Mouse (Mus musculus): ENCODE results near the gene Samd7. TPM values are rescaled to one million over a fixed set of nuclear protein-coding genes. Genes with fewer than 3 reads are reported as not detected.

The Samd7 gene
- polyA plus RNA-seq, 1 experiment from 2014 or later = not detected

DNA sequence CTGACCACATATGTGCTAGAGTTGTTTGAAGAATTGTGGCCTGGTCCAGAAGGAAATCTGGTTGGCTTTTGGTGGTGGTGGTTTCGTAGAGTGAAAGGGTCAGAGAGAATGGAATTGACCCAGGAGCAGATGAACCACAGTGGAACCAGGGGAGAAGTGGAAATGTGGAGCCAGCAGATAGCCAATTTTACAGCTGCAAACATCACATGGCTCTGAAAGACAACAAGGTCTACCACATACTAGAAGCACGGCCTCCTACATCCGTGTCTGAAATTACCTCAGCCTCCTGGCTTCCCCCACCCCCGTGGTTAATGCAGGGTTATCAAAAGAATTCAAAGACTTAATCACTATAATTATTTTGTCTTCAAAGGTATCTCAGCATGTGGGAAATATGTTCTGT is 18.8 kb downstream of the Samd7 start:
- H3K4me3 ChIP-seq = no peak overlapping the region
- H3K4me2 ChIP-seq = peak overlapping the region; percentile 39; the same call in 1 of the 2 replicates
- peaks cover 18% of the 10 kb centered on the region for H3K4me1 ChIP-seq
- no peaks in the 10 kb centered on the region for H3K36me3 ChIP-seq
- no peaks in the 10 kb centered on the region for H3K27me3 ChIP-seq (replicated peaks)
- H3K27ac ChIP-seq (replicated peaks) = peak overlapping the region; percentile 73; the same call in 1 of the 2 replicates
- no peak for ATAC-seq (ENCODE audit: extremely low read depth, insufficient number of reproducible peaks, low FRiP score, low TSS enrichment)
- WGBS = 69% methylated on average over 4 of the region's 4 CpGs
- no peak overlapping the region for H3K9ac ChIP-seq
- H3K9me3 ChIP-seq = no peaks in the 10 kb centered on the region

DNA sequence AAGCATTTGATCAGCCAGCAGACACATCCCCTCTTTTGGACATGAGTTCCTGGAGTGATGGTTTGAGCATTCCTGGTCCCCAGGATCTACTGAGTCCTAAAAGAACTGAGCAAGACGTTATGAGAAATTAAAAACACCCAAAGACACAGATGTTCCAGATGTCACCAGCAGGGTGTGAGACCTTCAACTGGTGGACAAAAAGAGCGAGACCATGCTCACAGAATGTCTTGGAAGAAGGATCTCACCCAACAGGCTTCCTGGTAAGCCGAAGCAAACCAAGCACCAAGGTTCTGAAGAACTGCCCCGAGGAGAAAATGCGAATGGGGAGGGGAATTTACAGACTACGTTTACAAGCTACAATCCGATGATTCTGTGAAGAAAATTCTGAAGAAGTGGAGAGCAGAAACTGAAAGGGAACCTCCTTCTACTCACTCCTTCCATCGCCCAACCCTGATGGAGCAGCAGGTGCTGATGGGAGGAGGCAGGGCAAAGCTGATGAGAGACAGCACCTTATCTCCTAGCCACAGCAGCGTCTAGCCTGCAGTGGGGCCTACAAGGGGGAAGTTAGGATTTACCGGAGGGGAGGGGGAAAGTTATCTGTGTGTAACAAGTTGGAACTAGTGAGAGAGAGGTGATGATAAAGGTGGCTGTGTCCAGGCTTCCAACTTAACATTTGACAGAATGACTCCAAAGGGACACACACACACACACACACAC is 19.4 kb downstream of the Samd7 start:
- Histone ChIP-seq H3K4me2 (peak overlapping the region; percentile 39), H3K9me3 (no peaks in the 10 kb centered on the region), H3K27me3 (replicated peaks) (no peaks in the 10 kb centered on the region), H3K36me3 (no peaks in the 10 kb centered on the region), H3K9ac (no peak overlapping the region), H3K4me3 (0 out of 2 replicates have a peak overlapping the region, but pooled peaks have one; percentile 0), H3K27ac (replicated peaks) (peak overlapping the region; percentile 73), H3K4me1 (peaks cover 18% of the 10 kb centered on the region)
- peak; percentile 89 for ATAC-seq (ENCODE audit: extremely low read depth, insufficient number of reproducible peaks, low FRiP score, low TSS enrichment)
- 42% methylated on average over 10 of the region's 10 CpGs for WGBS

DNA sequence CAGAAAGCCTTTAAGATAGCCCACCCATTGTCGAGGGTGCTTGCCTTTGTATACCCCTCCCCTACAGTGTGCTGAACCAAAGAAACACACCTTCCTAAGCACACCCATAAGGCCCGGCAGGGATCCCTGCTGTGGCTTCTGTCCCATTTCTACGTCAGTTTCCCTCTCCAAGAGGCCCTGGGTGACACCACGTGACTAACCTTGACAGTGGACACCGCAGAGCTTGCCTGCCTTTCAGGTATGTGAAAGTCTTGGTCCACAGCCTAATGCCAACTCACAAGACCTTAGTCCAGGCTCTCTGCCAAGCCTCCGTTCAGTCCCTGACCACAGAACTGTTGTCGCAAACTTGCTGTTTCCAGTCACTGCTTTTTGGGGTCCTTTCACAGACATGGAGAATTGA is 20.1 kb downstream of the Samd7 start:
- Histone ChIP-seq H3K9ac (no peak overlapping the region), H3K36me3 (no peaks in the 10 kb centered on the region), H3K9me3 (no peaks in the 10 kb centered on the region), H3K4me1 (peaks cover 18% of the 10 kb centered on the region), H3K4me3 (no peak overlapping the region), H3K27me3 (replicated peaks) (no peaks in the 10 kb centered on the region), H3K27ac (replicated peaks) (peak overlapping the region; percentile 73), H3K4me2 (peak overlapping the region; percentile 39)
- WGBS = 27% methylated on average over 7 of the region's 7 CpGs
- ATAC-seq (ENCODE audit: extremely low read depth, insufficient number of reproducible peaks, low FRiP score, low TSS enrichment) = peak; percentile 77

DNA sequence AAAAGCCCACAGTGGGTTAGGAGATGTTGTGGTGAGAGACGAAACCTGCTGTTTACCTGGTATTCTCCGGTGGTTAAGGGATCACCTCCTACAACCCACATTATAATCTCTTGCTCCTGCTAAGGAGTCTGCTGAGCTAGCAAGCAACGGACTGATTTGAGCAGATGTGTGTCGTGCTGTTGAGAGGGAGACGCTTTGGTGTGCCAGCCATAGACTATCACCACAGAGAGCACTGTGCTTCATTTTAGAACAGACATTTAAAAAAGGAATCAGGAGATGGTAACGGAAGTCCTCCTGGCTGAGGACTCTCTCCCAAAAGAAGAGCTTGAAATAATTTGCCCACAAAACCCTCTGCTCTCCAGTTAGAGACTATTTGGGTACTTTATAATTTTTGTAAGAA is 21.2 kb downstream of the Samd7 start:
- no peak for ATAC-seq (ENCODE audit: extremely low read depth, insufficient number of reproducible peaks, low FRiP score, low TSS enrichment)
- Histone ChIP-seq H3K4me2 (no peak overlapping the region), H3K9ac (no peak overlapping the region), H3K4me1 (peaks cover 18% of the 10 kb centered on the region), H3K27me3 (replicated peaks) (no peaks in the 10 kb centered on the region), H3K36me3 (no peaks in the 10 kb centered on the region), H3K4me3 (no peak overlapping the region), H3K9me3 (no peaks in the 10 kb centered on the region), H3K27ac (replicated peaks) (no peak overlapping the region)
- 77% methylated on average over 6 of the region's 6 CpGs for WGBS

DNA sequence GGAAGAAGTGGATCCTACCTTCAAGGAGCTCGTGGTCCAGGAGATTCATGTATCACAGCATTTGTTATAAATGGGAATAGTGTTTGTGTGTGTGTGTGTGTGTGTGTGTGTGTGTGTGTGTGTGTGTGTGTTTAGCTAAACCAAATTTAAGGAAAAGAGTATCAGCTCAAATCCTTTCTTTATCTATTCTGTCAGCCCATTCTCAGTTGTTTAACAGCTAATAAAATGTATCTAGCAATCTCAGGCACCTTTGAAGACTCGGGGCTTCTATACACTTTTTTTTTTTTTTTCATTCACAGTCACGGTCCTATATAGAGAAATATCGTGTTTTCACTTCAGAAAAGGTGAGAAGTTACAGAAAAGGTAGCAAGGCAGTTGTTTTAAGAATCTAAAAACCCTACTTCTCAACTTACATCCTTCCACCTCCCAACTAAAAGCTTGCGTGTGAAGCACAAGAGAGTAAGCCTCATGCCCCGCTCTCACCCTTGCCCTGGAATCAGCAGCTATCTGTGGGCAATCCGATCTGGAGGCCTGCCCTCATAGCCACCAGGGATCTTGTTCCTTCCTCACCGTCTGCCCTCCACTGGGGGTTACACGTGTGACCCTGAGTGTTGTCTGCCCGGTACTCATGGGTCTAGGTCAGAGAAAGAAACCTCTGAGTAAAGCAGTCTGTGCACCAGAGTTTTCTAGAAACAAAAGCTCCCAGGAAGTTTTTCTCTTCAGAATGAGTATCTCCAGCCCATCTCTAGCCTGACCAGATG is 23.8 kb downstream of the Samd7 start:
- no peak overlapping the region for H3K4me2 ChIP-seq
- ATAC-seq (ENCODE audit: extremely low read depth, insufficient number of reproducible peaks, low FRiP score, low TSS enrichment) = no peak
- peaks cover 15% of the 10 kb centered on the region for H3K4me1 ChIP-seq
- WGBS = 58% methylated on average over 10 of the region's 10 CpGs
- H3K27ac ChIP-seq (replicated peaks) = no peak overlapping the region
- H3K9ac ChIP-seq = no peak overlapping the region
- H3K4me3 ChIP-seq = no peak overlapping the region
- H3K9me3 ChIP-seq = no peaks in the 10 kb centered on the region
- H3K27me3 ChIP-seq (replicated peaks) = no peaks in the 10 kb centered on the region
- no peaks in the 10 kb centered on the region for H3K36me3 ChIP-seq

DNA sequence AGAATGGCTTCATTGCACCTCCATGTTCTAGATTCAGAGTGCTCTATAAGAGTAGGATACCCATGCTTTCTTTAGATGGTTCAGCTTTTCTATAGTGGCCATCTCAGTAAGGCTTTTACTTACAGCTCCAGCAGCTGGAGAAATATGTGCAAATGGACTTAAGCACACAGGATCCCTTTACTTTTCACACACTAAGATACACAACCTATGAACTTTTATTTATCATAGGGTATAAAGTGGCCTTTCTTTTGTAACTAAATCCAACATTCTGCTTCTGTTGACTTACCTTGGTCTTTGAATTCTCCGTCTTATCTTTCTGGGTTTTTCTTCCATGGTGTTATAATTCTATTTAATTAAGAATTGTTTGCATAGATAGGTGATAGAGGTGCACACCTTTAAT is 25.5 kb downstream of the Samd7 start:
- no peaks in the 10 kb centered on the region for H3K4me1 ChIP-seq
- H3K4me3 ChIP-seq = no peak overlapping the region
- no peaks in the 10 kb centered on the region for H3K27me3 ChIP-seq (replicated peaks)
- no peaks in the 10 kb centered on the region for H3K36me3 ChIP-seq
- no peak overlapping the region for H3K4me2 ChIP-seq
- no peak overlapping the region for H3K9ac ChIP-seq
- H3K27ac ChIP-seq (replicated peaks) = no peak overlapping the region
- 90% methylated on average over 1 of the region's 1 CpGs for WGBS
- ATAC-seq (ENCODE audit: extremely low read depth, insufficient number of reproducible peaks, low FRiP score, low TSS enrichment) = no peak
- no peaks in the 10 kb centered on the region for H3K9me3 ChIP-seq

DNA sequence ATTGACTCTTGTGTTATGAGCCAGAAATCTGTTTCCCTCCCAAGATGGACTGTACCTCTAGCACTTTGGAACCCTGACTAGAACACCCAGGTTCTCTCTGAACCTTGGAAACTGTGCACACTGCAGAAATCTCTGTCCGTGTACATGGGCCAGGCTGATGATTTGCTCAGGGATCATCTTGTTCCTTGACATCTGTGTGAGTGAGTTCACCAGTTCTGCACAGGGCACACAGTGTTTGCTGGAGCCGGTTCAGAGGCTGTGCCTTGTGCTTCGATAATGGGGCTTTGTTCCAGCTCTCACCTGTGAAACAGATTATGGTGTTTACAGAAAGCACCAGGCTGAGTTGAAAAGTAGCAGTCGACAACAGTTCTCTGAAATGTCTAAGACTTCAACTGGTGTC is 26.5 kb downstream of the Samd7 start:
- H3K9ac ChIP-seq = no peak overlapping the region
- no peak overlapping the region for H3K27ac ChIP-seq (replicated peaks)
- ATAC-seq (ENCODE audit: extremely low read depth, insufficient number of reproducible peaks, low FRiP score, low TSS enrichment) = no peak
- H3K27me3 ChIP-seq (replicated peaks) = no peaks in the 10 kb centered on the region
- no peak overlapping the region for H3K4me3 ChIP-seq
- no peaks in the 10 kb centered on the region for H3K4me1 ChIP-seq
- no peaks in the 10 kb centered on the region for H3K36me3 ChIP-seq
- no peaks in the 10 kb centered on the region for H3K9me3 ChIP-seq
- no peak overlapping the region for H3K4me2 ChIP-seq
- 66% methylated on average over 4 of the region's 4 CpGs for WGBS

DNA sequence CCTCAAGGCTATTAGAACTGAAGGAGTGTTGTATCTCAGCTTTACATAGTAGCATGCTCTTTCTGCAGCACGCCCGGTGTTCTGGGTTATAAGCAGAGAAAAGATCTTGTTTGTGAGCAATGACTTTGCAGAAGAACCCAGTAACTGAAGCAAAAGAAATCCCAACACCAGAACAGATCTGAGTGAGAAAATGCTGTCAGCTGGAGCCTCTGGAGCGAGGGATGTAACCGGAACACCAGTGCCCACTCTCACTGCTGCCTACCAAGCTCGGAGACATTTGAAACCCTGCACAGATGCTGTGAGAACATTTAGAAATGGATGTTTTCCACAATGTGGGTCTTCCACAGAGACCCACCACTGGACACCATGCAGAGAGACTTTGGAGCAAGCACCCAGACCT is 28.6 kb downstream of the Samd7 start:
- H3K9me3 ChIP-seq = no peaks in the 10 kb centered on the region
- H3K27ac ChIP-seq (replicated peaks) = no peak overlapping the region
- no peak overlapping the region for H3K9ac ChIP-seq
- ATAC-seq (ENCODE audit: extremely low read depth, insufficient number of reproducible peaks, low FRiP score, low TSS enrichment) = no peak
- H3K4me1 ChIP-seq = no peaks in the 10 kb centered on the region
- H3K27me3 ChIP-seq (replicated peaks) = no peaks in the 10 kb centered on the region
- H3K4me2 ChIP-seq = no peak overlapping the region
- H3K36me3 ChIP-seq = no peaks in the 10 kb centered on the region
- H3K4me3 ChIP-seq = no peak overlapping the region
- WGBS = 83% methylated on average over 5 of the region's 5 CpGs

DNA sequence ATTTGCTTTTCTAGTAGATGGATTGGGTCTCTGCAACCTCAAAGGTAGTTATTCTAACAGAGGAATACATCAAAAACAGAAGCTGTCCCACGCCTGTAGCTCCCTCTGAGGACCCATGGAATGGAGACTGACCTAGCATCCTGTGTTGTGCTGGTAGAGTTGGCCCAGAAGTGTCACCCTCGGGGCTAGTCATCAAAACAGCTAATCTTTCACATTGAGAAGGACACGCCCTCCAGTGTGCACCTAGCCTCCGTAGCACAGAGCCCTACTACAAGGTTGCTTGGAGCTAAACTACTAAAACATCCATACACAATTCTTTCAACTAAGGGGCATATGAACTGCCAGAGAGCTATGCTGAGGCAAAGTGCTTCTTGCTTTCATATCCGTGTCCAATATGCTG is 31.9 kb downstream of the Samd7 start:
- Histone ChIP-seq H3K4me1 (no peaks in the 10 kb centered on the region), H3K4me3 (no peak overlapping the region), H3K36me3 (no peaks in the 10 kb centered on the region), H3K9me3 (no peaks in the 10 kb centered on the region), H3K27me3 (replicated peaks) (no peaks in the 10 kb centered on the region), H3K4me2 (no peak overlapping the region), H3K27ac (replicated peaks) (no peak overlapping the region), H3K9ac (no peak overlapping the region)
- no peak for ATAC-seq (ENCODE audit: extremely low read depth, insufficient number of reproducible peaks, low FRiP score, low TSS enrichment)
- 59% methylated on average over 5 of the region's 5 CpGs for WGBS

DNA sequence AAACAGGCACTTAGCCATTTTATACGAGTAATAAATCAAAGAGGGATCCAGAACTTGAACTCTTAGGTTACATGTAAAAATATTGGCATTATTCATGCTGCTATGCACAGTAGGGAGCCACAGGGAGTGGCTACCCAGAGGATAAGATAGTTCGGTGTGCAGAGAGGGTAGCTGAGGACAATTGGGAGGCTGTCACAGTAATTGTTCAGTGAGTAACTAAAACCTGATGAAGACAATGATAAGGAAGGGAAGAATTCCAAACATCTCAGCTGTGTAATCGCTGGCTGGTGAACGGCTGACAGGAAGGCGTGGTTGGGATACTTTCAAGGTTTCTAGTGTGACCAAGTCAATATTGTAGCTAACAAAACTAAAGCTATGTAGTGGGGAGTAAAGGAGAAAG is 42.4 kb downstream of the Samd7 start:
- no peak for ATAC-seq (ENCODE audit: extremely low read depth, insufficient number of reproducible peaks, low FRiP score, low TSS enrichment)
- no peaks in the 10 kb centered on the region for H3K36me3 ChIP-seq
- no peaks in the 10 kb centered on the region for H3K27me3 ChIP-seq (replicated peaks)
- H3K4me1 ChIP-seq = 0 out of 2 replicates have a peak, but pooled peaks cover 2% of the 10 kb centered on the region
- no peak overlapping the region for H3K9ac ChIP-seq
- no peaks in the 10 kb centered on the region for H3K9me3 ChIP-seq
- 14% methylated on average over 5 of the region's 5 CpGs for WGBS
- no peak overlapping the region for H3K27ac ChIP-seq (replicated peaks)
- H3K4me3 ChIP-seq = no peak overlapping the region
- H3K4me2 ChIP-seq = no peak overlapping the region

DNA sequence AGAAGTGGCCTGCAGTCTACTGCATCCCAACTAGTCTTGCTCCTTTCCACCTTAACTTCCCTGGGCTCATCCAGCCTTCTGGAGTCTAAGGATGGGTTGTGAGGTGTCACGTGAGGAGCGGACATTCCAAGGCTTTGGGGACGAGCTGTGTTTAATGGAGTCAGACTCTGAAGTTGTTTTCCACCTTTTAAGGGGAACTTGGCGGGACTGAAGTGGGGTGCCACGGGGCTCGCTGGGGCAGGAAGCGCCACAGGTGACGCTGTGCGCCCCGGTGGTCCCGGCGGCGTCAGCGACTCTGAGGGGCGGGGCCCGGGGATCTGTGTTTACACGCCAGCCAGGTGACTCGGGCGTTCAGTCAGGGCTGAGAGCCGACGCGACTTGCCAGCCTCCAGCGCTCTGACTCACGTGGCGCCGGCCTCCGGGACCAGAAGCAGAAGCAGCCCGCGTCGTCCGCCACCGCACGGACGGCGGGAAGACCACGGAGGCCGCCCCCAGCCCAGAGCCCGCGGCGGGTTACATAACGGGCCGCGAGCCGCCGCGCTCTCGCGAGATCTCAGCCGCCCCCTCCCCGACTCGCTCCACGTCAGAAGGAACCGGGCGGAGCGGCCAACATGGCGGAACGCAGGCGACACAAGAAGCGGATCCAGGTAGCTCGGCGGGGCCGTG is 46.8 kb downstream of the Samd7 start, which contains the start of gene Sec62:
Gene Sec62, plus strand, starts transcription at position 139 of the 666 bp plus-strand sequence.
- peaks cover 19% of the 10 kb centered on the region for H3K4me1 ChIP-seq
- no peaks in the 10 kb centered on the region for H3K9me3 ChIP-seq
- H3K4me3 ChIP-seq = peak within 1 kb of the TSS; percentile 99
- no peaks in the 10 kb centered on the region for H3K36me3 ChIP-seq
- no peaks in the 10 kb centered on the region for H3K27me3 ChIP-seq (replicated peaks)
- peak; percentile 89 for ATAC-seq (ENCODE audit: extremely low read depth, insufficient number of reproducible peaks, low FRiP score, low TSS enrichment)
- peak within 1 kb of the TSS; percentile 94 for H3K27ac ChIP-seq (replicated peaks)
- peak within 1 kb of the TSS; percentile 79 for H3K4me2 ChIP-seq
- peak within 1 kb of the TSS; percentile 99 for H3K9ac ChIP-seq
- under 1% methylated on average over 62 of the region's 62 CpGs for WGBS

Data from heart, embryonic 13.5 days (tissue).